Mouse (Mus musculus): ENCODE results near the gene Nlrp1b. TPM values are rescaled to one million over a fixed set of nuclear protein-coding genes. Genes with fewer than 3 reads are reported as not detected.

Gene Nlrp1b
- polyA plus RNA-seq (2012; ENCODE audit: low replicate concordance), result not detected in 2 replicates

GRCm38 (mm10) chr11:71230684-71231480, at the start of gene Nlrp1b:
TSS of gene Nlrp1b (minus strand) at chr11:71230733.

GRCm38 (mm10) chr11:71144661-71145060, 85.9 kb downstream of the Nlrp1b start, which contains the start of gene Nlrp1a:
TSS of gene Nlrp1a (minus strand) at chr11:71144704.

Other genes with a start within 250 kb of the Nlrp1b start
- 727 and 884 TPM in 2 replicates for gene C1qbp, start 247.7 kb downstream of the Nlrp1b start, polyA plus RNA-seq (2012; ENCODE audit: low replicate concordance)
- 4.8 and 20.8 TPM in 2 replicates for gene Dhx33, start 226.3 kb downstream of the Nlrp1b start, polyA plus RNA-seq (2012; ENCODE audit: low replicate concordance)
- 1.1 and 3.0 TPM in 2 replicates for gene Mis12, start 211.1 kb downstream of the Nlrp1b start, polyA plus RNA-seq (2012; ENCODE audit: low replicate concordance)
- 10.7 and 33.8 TPM in 2 replicates for gene Derl2, start 210.9 kb downstream of the Nlrp1b start, polyA plus RNA-seq (2012; ENCODE audit: low replicate concordance)
- 0.11 TPM in 1 of 2 replicates, not detected in the other for gene 6330403K07Rik, start 197.2 kb downstream of the Nlrp1b start, polyA plus RNA-seq (2012; ENCODE audit: low replicate concordance)
- not detected in 2 replicates for gene Nlrp1a, start 86.0 kb downstream of the Nlrp1b start, polyA plus RNA-seq (2012; ENCODE audit: low replicate concordance)

Data from leukemia stem cell, adult 10-12 weeks (primary cell).